ENCODE assay signal across 8 mouse cellular contexts in genomic region chr11:100714534-100714915, GRCm38 (mm10). TPM values are rescaled to one million over a fixed set of nuclear protein-coding genes. Genes with fewer than 3 reads are reported as not detected.
DNase-seq lines count a peak whose midpoint lies in the region; ATAC-seq and TF ChIP-seq lines count a peak whose summit lies in the region.

No protein-coding gene starts in this region.

- ATAC-seq in limb, embryonic 14.5 days (ENCODE audit: low FRiP score, low read depth) = no peak
- ATAC-seq in midbrain, embryonic 15.5 days (replicated peaks) = no peak
- no peak for ATAC-seq in stomach, embryonic 15.5 days (ENCODE audit: insufficient read depth, low FRiP score, low read depth)

- 0 out of 2 replicates have a peak overlapping the region, but pooled peaks have one; percentile 13 for H3K9ac ChIP-seq in limb, embryonic 14.5 days (ENCODE audit: low read depth, low read length, severe bottlenecking)
- H3K9ac ChIP-seq in midbrain, embryonic 15.5 days = peak overlapping the region; percentile 6; the same call in 1 of the 2 replicates
- H3K9ac ChIP-seq in stomach, embryonic 15.5 days = no peak overlapping the region

- no peak for DNase-seq in testis, postnatal 14 days (ENCODE audit: low spot score)
- DNase-seq in gastrocnemius, postnatal 25 days = peak; percentile 64
- DNase-seq in kidney, adult 18-20 months = peak; percentile 87
- peak; percentile 83 for DNase-seq in limb, embryonic 14.5 days (ENCODE audit: low spot score)

- H3K4me3 ChIP-seq in testis, adult 2 months (ENCODE audit: control insufficient read depth, low read depth, low read length) = peak overlapping the region; percentile 93
- H3K4me3 ChIP-seq in cortical plate, adult 2 months (ENCODE audit: insufficient read depth, low read length) = no peak overlapping the region; the same call in 1 of the 2 replicates
- no peak overlapping the region for H3K4me3 ChIP-seq in limb, embryonic 14.5 days (replicated peaks; ENCODE audit: low read length)
- no peak overlapping the region for H3K4me3 ChIP-seq in midbrain, embryonic 15.5 days
- peak overlapping the region; percentile 30 for H3K4me3 ChIP-seq in stomach, embryonic 15.5 days (replicated peaks)

- no peaks in the 10 kb centered on the region for H3K36me3 ChIP-seq in testis, adult 2 months (ENCODE audit: control insufficient read depth, insufficient read depth, low read length)
- peaks cover 57% of the 10 kb centered on the region for H3K36me3 ChIP-seq in limb, embryonic 14.5 days (ENCODE audit: control insufficient read depth, insufficient read depth, low read length)
- peaks cover 27% of the 10 kb centered on the region for H3K36me3 ChIP-seq in midbrain, embryonic 15.5 days (replicated peaks)
- H3K36me3 ChIP-seq in stomach, embryonic 15.5 days = peaks cover 24% of the 10 kb centered on the region

- peak overlapping the region; percentile 97 for H3K27ac ChIP-seq in testis, adult 2 months (ENCODE audit: control insufficient read depth, insufficient read depth, low read depth, low read length)
- H3K27ac ChIP-seq in cortical plate, adult 2 months (ENCODE audit: insufficient read depth, low read length) = peak overlapping the region; percentile 15; the same call in 1 of the 2 replicates
- H3K27ac ChIP-seq in limb, embryonic 14.5 days (replicated peaks; ENCODE audit: low read depth, low read length) = no peak overlapping the region
- H3K27ac ChIP-seq in midbrain, embryonic 15.5 days = no peak overlapping the region
- 0 out of 2 replicates have a peak overlapping the region, but pooled peaks have one; percentile 70 for H3K27ac ChIP-seq in stomach, embryonic 15.5 days

- peaks cover 26% of the 10 kb centered on the region for H3K4me1 ChIP-seq in testis, adult 2 months (ENCODE audit: control insufficient read depth, insufficient read depth, low read length)
- peaks cover 9% of the 10 kb centered on the region for H3K4me1 ChIP-seq in cortical plate, adult 2 months (ENCODE audit: control insufficient read depth, insufficient read depth, low read length)
- H3K4me1 ChIP-seq in limb, embryonic 14.5 days (ENCODE audit: control insufficient read depth, insufficient read depth, low read length) = peaks cover 23% of the 10 kb centered on the region
- peaks cover 21% of the 10 kb centered on the region for H3K4me1 ChIP-seq in midbrain, embryonic 15.5 days
- peaks cover 29% of the 10 kb centered on the region for H3K4me1 ChIP-seq in stomach, embryonic 15.5 days

- WGBS in limb, embryonic 14.5 days = 42% methylated on average over 6 of the region's 6 CpGs
- WGBS in midbrain, embryonic 15.5 days = 51% methylated on average over 6 of the region's 6 CpGs
- WGBS in stomach, embryonic 15.5 days = 47% methylated on average over 6 of the region's 6 CpGs

- peak; percentile 61; the same call in 1 of the 2 replicates for TF ChIP-seq CTCF in testis, adult 2 months (IDR thresholded peaks at IDR 0.05; ENCODE audit: control insufficient read depth, insufficient read depth, insufficient replicate concordance, low read depth, low read length)
- peak; percentile 91 for TF ChIP-seq CTCF in cortical plate, adult 2 months (IDR thresholded peaks at IDR 0.05; ENCODE audit: extremely low read depth, insufficient read depth, low read length)

- no peaks in the 10 kb centered on the region for H3K9me3 ChIP-seq in limb, embryonic 14.5 days (ENCODE audit: control insufficient read depth, low read length)
- no peaks in the 10 kb centered on the region for H3K9me3 ChIP-seq in midbrain, embryonic 15.5 days
- H3K9me3 ChIP-seq in stomach, embryonic 15.5 days = no peaks in the 10 kb centered on the region

- no peaks in the 10 kb centered on the region for H3K27me3 ChIP-seq in testis, adult 2 months (ENCODE audit: control insufficient read depth, insufficient read depth, low read length)
- H3K27me3 ChIP-seq in limb, embryonic 14.5 days (ENCODE audit: control insufficient read depth, insufficient read depth, low read length) = no peaks in the 10 kb centered on the region
- H3K27me3 ChIP-seq in midbrain, embryonic 15.5 days (replicated peaks) = no peaks in the 10 kb centered on the region
- H3K27me3 ChIP-seq in stomach, embryonic 15.5 days (replicated peaks) = no peaks in the 10 kb centered on the region

- TF ChIP-seq POLR2A in testis, adult 2 months (IDR thresholded peaks at IDR 0.05; ENCODE audit: control insufficient read depth, low read depth, low read length) = no peak
- no peak for TF ChIP-seq POLR2A in cortical plate, adult 2 months (IDR thresholded peaks at IDR 0.05; ENCODE audit: extremely low read depth, insufficient read depth, low read length)
- no peak for TF ChIP-seq POLR2A in limb, embryonic 14.5 days (IDR thresholded peaks at IDR 0.05; ENCODE audit: borderline replicate concordance, extremely low read depth, insufficient read depth, insufficient read length)

- H3K4me2 ChIP-seq in limb, embryonic 14.5 days (replicated peaks; ENCODE audit: low read depth, low read length, severe bottlenecking) = no peak overlapping the region
- no peak overlapping the region for H3K4me2 ChIP-seq in midbrain, embryonic 15.5 days
- H3K4me2 ChIP-seq in stomach, embryonic 15.5 days = peak overlapping the region; percentile 57

RNA-seq across cellular contexts. Expression of gene Hspb9, which starts 0.9 kb away (rescaled TPM):
- 1,348 and 1,420 TPM in 2 replicates for polyA plus RNA-seq in testis, adult 2 months (2012; rRNA removed)
- 0.19 TPM in 1 of 2 replicates, not detected in the other for polyA plus RNA-seq in cortical plate, adult 2 months (2012; rRNA removed)
- not detected for total RNA-seq in gastrocnemius, postnatal 25 days (2021)
- not detected in 2 replicates for polyA plus RNA-seq in limb, embryonic 14.5 days (2012; rRNA removed)
- polyA plus RNA-seq in limb, embryonic 14.5 days (2014; fragmentation: Nextera tagmentation; extraction: Ambion mirVana) = 0.77 TPM in 1 of 2 replicates, not detected in the other
- polyA plus RNA-seq in midbrain, embryonic 15.5 days (2015; fragmentation: Nextera tagmentation; extraction: Ambion mirVana) = not detected in 2 replicates
- polyA plus RNA-seq in stomach, embryonic 15.5 days (2015; fragmentation: Nextera tagmentation; extraction: Ambion mirVana) = not detected in 2 replicates

RNA-seq across cellular contexts. Expression of gene Kat2a, which starts 2.3 kb away (rescaled TPM):
- polyA plus RNA-seq in testis, adult 2 months (2012; rRNA removed) = 24.0 and 26.3 TPM in 2 replicates
- polyA plus RNA-seq in cortical plate, adult 2 months (2012; rRNA removed) = 64.4 and 65.2 TPM in 2 replicates
- 10 to 100 TPM; 11.7 to 11.8 TPM for total RNA-seq in gastrocnemius, postnatal 25 days (2021)
- 70.8 and 78.1 TPM in 2 replicates for polyA plus RNA-seq in limb, embryonic 14.5 days (2012; rRNA removed)
- polyA plus RNA-seq in limb, embryonic 14.5 days (2014; fragmentation: Nextera tagmentation; extraction: Ambion mirVana) = 55.8 and 57.4 TPM in 2 replicates
- 67.2 and 70.2 TPM in 2 replicates for polyA plus RNA-seq in midbrain, embryonic 15.5 days (2015; fragmentation: Nextera tagmentation; extraction: Ambion mirVana)
- 47.3 and 50.6 TPM in 2 replicates for polyA plus RNA-seq in stomach, embryonic 15.5 days (2015; fragmentation: Nextera tagmentation; extraction: Ambion mirVana)

RNA-seq across cellular contexts. Expression of gene Dhx58, which starts 10.5 kb away (rescaled TPM):
- polyA plus RNA-seq in testis, adult 2 months (2012; rRNA removed) = 31.5 and 32.0 TPM in 2 replicates
- polyA plus RNA-seq in cortical plate, adult 2 months (2012; rRNA removed) = 3.3 and 3.7 TPM in 2 replicates
- 1 to 10 TPM in 1 of 2 experiments, under 1 TPM in 1; 0.77 to 1.2 TPM for total RNA-seq in gastrocnemius, postnatal 25 days (2021)
- polyA plus RNA-seq in limb, embryonic 14.5 days (2012; rRNA removed) = 3.2 and 3.9 TPM in 2 replicates
- 2.2 and 2.3 TPM in 2 replicates for polyA plus RNA-seq in limb, embryonic 14.5 days (2014; fragmentation: Nextera tagmentation; extraction: Ambion mirVana)
- 3.5 TPM in 2 replicates for polyA plus RNA-seq in midbrain, embryonic 15.5 days (2015; fragmentation: Nextera tagmentation; extraction: Ambion mirVana)
- 2.8 and 4.0 TPM in 2 replicates for polyA plus RNA-seq in stomach, embryonic 15.5 days (2015; fragmentation: Nextera tagmentation; extraction: Ambion mirVana)

RNA-seq across cellular contexts. Expression of gene Zfp385c, which starts 22.3 kb away (rescaled TPM):
- 2.6 and 3.8 TPM in 2 replicates for polyA plus RNA-seq in testis, adult 2 months (2012; rRNA removed)
- 0.17 and 0.62 TPM in 2 replicates for polyA plus RNA-seq in cortical plate, adult 2 months (2012; rRNA removed)
- under 1 TPM; 0.31 to 0.70 TPM for total RNA-seq in gastrocnemius, postnatal 25 days (2021)
- polyA plus RNA-seq in limb, embryonic 14.5 days (2012; rRNA removed) = 6.4 and 10.0 TPM in 2 replicates
- 0.72 and 1.5 TPM in 2 replicates for polyA plus RNA-seq in limb, embryonic 14.5 days (2014; fragmentation: Nextera tagmentation; extraction: Ambion mirVana)
- polyA plus RNA-seq in midbrain, embryonic 15.5 days (2015; fragmentation: Nextera tagmentation; extraction: Ambion mirVana) = 0.70 and 0.99 TPM in 2 replicates
- 0.06 and 0.21 TPM in 2 replicates for polyA plus RNA-seq in stomach, embryonic 15.5 days (2015; fragmentation: Nextera tagmentation; extraction: Ambion mirVana)

RNA-seq across cellular contexts. Expression of gene Rab5c, which starts 23.5 kb away (rescaled TPM):
- polyA plus RNA-seq in testis, adult 2 months (2012; rRNA removed) = 90.2 and 90.7 TPM in 2 replicates
- 196 and 207 TPM in 2 replicates for polyA plus RNA-seq in cortical plate, adult 2 months (2012; rRNA removed)
- total RNA-seq in gastrocnemius, postnatal 25 days (2021) = 10 to 100 TPM; 40.4 to 43.1 TPM
- 188 and 227 TPM in 2 replicates for polyA plus RNA-seq in limb, embryonic 14.5 days (2012; rRNA removed)
- 73.2 and 75.1 TPM in 2 replicates for polyA plus RNA-seq in limb, embryonic 14.5 days (2014; fragmentation: Nextera tagmentation; extraction: Ambion mirVana)
- 39.3 and 40.9 TPM in 2 replicates for polyA plus RNA-seq in midbrain, embryonic 15.5 days (2015; fragmentation: Nextera tagmentation; extraction: Ambion mirVana)
- 24.5 and 25.5 TPM in 2 replicates for polyA plus RNA-seq in stomach, embryonic 15.5 days (2015; fragmentation: Nextera tagmentation; extraction: Ambion mirVana)

Comparison
In these comparisons a context has a peak if more than half of its experiments do, and no peak if none do; other contexts are left out.
1. H3K27ac ChIP-seq: peak in testis, adult 2 months (single experiment), cortical plate, adult 2 months (single experiment) and stomach, embryonic 15.5 days (single experiment); none in limb, embryonic 14.5 days (single experiment) and midbrain, embryonic 15.5 days (single experiment).
2. H3K4me3 ChIP-seq: peak in testis, adult 2 months (single experiment) and stomach, embryonic 15.5 days (single experiment); none in cortical plate, adult 2 months (single experiment), limb, embryonic 14.5 days (single experiment) and midbrain, embryonic 15.5 days (single experiment).
3. RNA of gene Hspb9, which starts 0.9 kb away (polyA plus RNA-seq): 1,348 to 1,420 TPM in testis, adult 2 months; 0.77 TPM in limb, embryonic 14.5 days, 0.19 TPM in cortical plate, adult 2 months, not detected in stomach, embryonic 15.5 days and not detected in midbrain, embryonic 15.5 days; every median in the first group is over 100 times any median in the second.